Mouse (Mus musculus) urinary bladder, postnatal 25 days (tissue): ENCODE measurements around the gene Ocm.
"Not testable (repeated sequence)": the region's sequence is repeated elsewhere in the genome, so short reads cannot be mapped to it uniquely, and the experiment has no call there.

Experiments used
- DNase-seq: peaks from one replicate; pipeline ENCODE4 v3.0.0; 2022; ENCODE audit warnings: low spot score

Ocm gene

GRCm38 (mm10) chr5:144026620-144027263 is at the start of gene Ocm:
Gene Ocm, minus strand, starts transcription at chr5:144026670.
- DNase-seq, result no peak

- no peak for DNase-seq
Measured at GRCm38 (mm10) chr5:144071249-144071648, 44.8 kb upstream of the Ocm start.

DNA sequence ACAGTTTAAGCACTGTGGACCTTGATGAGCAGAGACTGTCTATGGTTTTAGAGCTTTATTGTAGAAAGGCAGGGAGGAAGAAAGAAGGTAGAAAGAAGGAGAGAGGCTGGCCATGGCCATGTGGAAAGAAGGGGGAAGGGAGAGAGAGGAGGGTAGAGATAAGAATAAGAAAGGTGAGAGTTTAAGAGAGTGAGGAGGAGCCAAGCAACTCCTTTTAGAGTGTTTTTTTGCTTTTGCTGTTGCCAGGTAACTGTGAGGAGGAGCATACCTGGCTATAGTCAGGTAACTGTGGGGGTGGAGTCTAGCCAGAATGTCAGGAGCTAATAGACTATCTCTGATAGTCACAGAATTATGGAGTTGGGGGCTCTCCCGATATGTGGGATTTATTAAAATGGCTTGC is 43.6 kb upstream of the Ocm start:
- DNase-seq, result no peak

DNA sequence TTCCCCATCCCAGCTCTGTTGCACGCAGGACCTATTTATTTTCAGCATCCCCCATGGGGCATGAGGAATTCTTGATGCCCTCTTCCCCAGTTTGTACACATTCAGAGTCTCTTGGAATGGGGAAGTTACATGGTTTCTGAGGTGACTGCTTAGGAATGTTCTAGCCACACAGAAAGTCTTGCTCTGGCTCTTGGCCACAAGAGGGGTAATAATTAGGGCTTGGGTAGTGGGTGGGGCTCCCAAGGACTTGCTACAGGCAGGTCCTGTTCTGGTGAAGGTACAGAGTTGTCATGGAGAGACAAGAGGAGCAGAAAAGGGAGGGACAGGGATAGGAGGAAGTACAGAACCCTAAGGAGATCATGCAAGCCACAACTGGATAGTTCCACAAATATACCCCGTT is 39.6 kb upstream of the Ocm start:
- peak; percentile 11 for DNase-seq

GRCm38 (mm10) chr5:144064093-144064492 is 37.6 kb upstream of the Ocm start:
- DNase-seq, result no peak

- no peak for DNase-seq
Measured at GRCm38 (mm10) chr5:144054340-144054739, 27.9 kb upstream of the Ocm start.

- DNase-seq, result no peak
Measured at GRCm38 (mm10) chr5:144053450-144053849, 27.0 kb upstream of the Ocm start.

GRCm38 (mm10) chr5:144051268-144051667 is 24.8 kb upstream of the Ocm start:
- DNase-seq, result no peak

- DNase-seq, result no peak
Measured at GRCm38 (mm10) chr5:144049881-144050280, 23.4 kb upstream of the Ocm start.

GRCm38 (mm10) chr5:144047324-144047723 is 20.9 kb upstream of the Ocm start:
- DNase-seq, result no peak

DNA sequence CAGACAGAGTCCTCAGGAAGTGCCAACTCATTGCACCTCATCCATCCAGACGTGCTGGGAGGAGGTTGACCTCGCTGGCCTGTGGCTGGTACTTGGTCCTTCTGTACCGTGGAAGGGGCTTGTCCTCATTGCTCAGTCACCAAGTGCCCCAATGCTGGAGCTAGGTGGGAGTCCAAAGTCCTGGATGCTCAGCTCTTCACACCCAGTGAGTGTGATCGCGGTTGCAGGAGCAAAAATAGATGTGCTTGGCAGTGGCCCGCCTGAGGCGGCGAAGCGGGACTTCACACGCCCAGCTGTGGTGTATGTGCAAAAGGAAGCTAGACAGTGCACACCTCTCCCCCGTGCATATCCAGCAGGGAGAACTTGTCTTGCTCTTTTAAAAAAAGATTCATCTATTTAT is 16.7 kb upstream of the Ocm start:
- DNase-seq, result no peak

DNA sequence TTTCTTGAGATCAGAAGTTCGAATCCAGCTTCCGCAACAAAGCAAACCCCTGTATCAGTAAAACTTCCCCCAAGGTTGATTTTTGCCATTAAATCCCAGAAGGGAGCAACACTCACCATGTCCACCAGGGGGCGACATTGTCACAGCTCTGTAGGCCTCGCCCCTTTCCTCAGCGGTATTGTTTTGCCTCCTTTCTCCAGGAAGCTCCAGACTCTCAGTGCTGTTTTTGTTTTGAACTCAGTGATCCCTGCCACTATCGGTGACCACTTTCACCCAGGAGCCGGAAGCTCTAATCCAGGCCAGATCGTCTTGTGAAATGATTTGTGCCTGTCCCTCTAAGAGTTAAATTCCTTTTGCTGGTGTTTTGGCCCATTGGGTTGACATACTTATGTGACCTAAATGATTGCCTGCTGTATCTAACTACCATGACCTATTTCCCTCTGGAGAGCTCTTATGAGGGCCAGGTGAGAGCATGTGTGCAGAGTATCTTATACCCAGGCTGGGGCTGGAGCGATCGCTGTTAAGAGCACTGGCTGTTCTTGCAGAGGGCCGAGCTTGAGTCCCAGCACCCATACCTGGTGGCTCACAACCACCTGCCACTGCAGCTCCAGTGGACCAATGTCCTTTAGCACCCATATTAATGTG is 14.4 kb upstream of the Ocm start:
- peak; percentile 79 for DNase-seq

- DNase-seq, result no peak
Measured at GRCm38 (mm10) chr5:144039886-144040285, 13.4 kb upstream of the Ocm start.

DNA sequence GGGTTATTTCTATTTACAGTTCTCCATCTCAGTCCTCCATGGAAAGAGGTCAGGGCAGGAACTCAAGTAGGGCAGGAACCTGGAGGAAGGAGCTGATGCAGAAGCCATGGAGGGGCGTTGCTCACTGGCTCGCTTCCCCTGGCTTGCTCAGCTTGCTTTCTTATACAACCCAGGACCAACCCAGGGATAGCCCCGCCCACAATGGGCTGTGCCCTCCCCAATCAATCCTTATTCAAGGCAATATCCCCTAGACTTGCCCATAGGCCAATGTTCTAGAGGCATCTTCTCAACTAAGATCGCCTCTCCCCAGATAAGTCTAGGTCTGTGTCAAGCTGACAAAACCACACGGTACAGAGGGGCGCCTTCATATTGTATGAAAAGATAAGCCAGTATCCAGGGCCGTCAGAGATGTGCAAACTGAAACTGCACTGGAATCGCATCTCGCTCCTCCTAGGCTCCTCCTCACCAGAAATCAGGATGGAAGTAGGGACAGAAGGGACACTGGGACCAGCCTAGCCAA is 12.7 kb upstream of the Ocm start:
- DNase-seq, result no peak

- no peak for DNase-seq
Measured at GRCm38 (mm10) chr5:144036952-144037351, 10.5 kb upstream of the Ocm start.

DNA sequence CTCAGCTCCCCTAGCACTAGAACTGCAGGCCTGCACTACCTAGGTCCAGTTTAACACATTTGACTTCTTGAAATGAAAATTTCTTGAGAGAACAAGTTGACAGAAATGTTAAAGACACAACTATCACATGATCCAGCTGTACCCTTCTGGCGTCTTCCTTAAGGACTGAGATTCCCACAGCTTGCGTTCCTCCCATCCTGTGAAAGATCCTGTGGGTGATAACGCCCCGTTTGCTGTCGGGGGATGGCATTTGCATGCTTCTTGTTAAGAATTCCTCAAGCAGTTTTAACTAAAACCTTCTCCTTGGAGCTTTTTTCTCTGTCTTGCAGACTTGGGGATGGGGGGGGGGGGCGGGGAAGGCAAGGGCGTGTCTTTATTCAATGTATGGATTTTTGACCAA is 8.1 kb upstream of the Ocm start:
- no peak for DNase-seq

GRCm38 (mm10) chr5:144032491-144032890 is 6.0 kb upstream of the Ocm start:
- no peak for DNase-seq

- no peak for DNase-seq
Measured at GRCm38 (mm10) chr5:144015845-144016244, 10.6 kb downstream of the Ocm start.

DNA sequence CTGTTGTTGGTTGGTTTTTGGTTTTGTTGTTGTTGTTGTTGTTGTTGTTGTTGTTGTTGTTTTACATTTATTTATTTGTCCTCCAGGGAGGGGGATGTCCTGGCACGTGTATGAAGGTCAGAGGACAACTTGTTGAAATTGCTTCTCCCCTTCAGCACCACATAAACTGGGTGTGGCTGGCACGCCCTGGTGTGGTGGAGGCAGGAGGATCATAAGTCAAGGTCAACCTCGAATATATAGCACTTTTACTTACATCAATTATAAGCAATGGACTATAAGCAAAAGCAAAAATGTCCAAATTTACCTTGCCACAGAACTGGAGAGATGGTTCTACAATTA is 11.2 kb downstream of the Ocm start:
- no peak for DNase-seq

DNA sequence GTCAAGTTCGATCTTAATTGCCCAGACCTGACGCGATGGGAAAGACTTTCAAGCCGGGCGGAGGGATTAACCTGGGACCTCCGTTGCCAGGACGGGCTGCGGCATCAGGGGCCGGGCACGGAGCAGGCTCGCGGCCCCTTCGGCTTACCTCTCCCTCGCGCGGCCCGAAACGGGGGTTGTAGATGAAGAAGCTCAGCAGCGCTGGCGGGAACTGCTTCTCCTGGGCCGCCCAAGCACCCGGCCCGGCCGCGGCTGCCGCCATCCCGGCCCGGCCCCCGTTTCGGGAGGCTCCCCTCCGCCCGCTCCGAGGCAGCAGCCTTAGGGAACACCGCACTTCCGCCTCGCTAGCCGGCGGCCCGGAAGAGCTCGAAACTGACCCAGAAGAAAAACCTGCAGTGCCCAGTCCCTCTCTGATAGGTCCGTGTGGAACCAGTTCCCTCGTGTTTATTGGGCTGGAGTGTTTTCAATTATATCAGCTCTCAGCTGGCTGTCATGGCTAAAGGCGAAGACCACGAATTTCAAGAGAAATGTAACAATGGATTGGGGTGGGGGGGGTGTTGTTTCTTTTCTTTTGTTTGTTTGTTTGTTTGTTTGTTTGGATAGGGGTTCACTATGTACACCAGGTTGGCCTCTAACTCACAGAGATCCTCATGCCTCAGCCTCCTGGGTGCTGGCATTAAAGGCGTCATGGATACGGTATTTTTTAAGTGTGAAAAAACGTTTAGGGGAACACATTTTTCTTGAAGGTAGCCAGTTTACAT is 11.7 kb downstream of the Ocm start, which contains the start of gene Ccz1:
Ccz1 (minus strand) TSS at position 327 of the 761 bp plus-strand sequence.
- peak; percentile 69 for DNase-seq

- not testable (repeated sequence) for DNase-seq
Measured at GRCm38 (mm10) chr5:144013366-144014134, 12.9 kb downstream of the Ocm start.

DNA sequence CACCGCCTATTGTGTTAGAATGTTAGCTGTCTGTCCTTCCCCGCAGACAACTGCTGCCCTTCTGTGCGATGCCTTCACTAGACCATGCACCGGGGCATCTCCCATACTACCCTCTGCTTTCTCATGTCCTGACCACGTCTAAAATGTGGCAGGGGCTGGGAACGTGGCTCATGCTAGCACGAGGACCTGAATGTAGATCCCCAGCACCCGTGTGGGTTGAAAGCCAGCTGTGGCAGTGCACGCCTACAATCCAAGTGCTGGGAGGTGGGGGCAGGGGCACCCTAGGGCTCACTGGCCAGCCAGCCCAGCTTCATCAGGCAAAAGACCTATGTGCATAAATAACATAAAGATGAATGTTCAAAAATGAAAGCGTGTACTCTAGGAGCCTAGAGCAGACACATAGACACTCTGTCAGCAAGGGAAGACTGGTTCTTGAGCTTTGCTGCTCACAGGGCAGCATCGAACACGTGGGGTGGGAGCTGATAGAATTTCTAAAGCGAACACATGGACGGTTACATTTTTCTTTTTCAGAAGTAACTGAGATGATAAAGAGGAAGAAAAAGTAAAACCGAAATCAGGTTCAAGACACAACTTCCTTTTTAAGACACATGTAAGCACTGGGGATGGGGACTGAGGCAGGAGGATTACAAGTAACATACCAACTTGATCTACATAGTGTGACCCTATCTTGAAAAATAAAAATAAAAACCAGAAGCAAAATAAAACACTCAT is 23.8 kb downstream of the Ocm start:
- DNase-seq, result no peak
